Mouse (Mus musculus) lung, adult 2 months (tissue): ENCODE measurements at regions not wholly inside any gene's neighbourhood (a gene's known extent, or its start where the extent isn't known, plus 50 kb on each side); places are given as distances from the start of the nearest gene placed in this dataset.

Experiments used
- DNase-seq: peaks from one replicate; pipeline ENCODE4 v3.0.0; 2022
- H3K4me1 ChIP-seq: fragments of 200-500 bp; 2 replicates; pipeline ENCODE4 v1.6.1; 2011; ENCODE audit warnings: low read length; ENCODE audit not compliant: control insufficient read depth, insufficient read depth
- H3K4me3 ChIP-seq: fragments of 200-500 bp; replicated peaks from 2 replicates; pipeline ENCODE3; 2011; ENCODE audit warnings: low read depth, mild to moderate bottlenecking, control low read depth, low read length; ENCODE audit errors: extremely low read depth
- CTCF ChIP-seq: fragments of 200-500 bp; IDR thresholded peaks from 2 replicates; pipeline ENCODE4 v1.5.1; 2011; ENCODE audit warnings: mild to moderate bottlenecking, low read length, control low read depth; ENCODE audit not compliant: insufficient read depth
- POLR2A ChIP-seq: fragments of 200-500 bp; IDR thresholded peaks from 2 replicates; pipeline ENCODE4 v1.6.1; 2011; ENCODE audit warnings: low read depth, mild to moderate bottlenecking, control low read depth, low read length, borderline replicate concordance; ENCODE audit errors: extremely low read depth
- WGBS: fragments of 180-500 bp; shearing (Covaris S2); methylation state at CpG from one replicate; pipeline ENCODE4 v1.1.7; 2018; 5-methylcytosine and 5-hydroxymethylcytosine counted together

GRCm38 (mm10) chr4:125765171-125765570, 259.2 kb upstream of the Csf3r start:
- Histone ChIP-seq H3K4me3 (no peak overlapping the region), H3K4me1 (no peaks in the 10 kb centered on the region)
- TF ChIP-seq POLR2A (no peak), CTCF (no peak)
- 67% methylated on average over 8 of the region's 8 CpGs for WGBS
- no peak for DNase-seq

- no peak for DNase-seq
- WGBS = 71% methylated on average over 4 of the region's 4 CpGs
- H3K4me1 ChIP-seq = no peaks in the 10 kb centered on the region
- H3K4me3 ChIP-seq = no peak overlapping the region
- no peak for TF ChIP-seq CTCF
- no peak for TF ChIP-seq POLR2A
Observed at GRCm38 (mm10) chr4:125777126-125777525, 247.2 kb upstream of the Csf3r start.

GRCm38 (mm10) chr4:125780113-125780512, 244.2 kb upstream of the Csf3r start:
- no peak overlapping the region for H3K4me3 ChIP-seq
- WGBS = 34% methylated on average over 4 of the region's 4 CpGs
- TF ChIP-seq CTCF = no peak
- no peak for TF ChIP-seq POLR2A
- no peaks in the 10 kb centered on the region for H3K4me1 ChIP-seq
- DNase-seq = no peak

- Histone ChIP-seq H3K4me1 (no peaks in the 10 kb centered on the region), H3K4me3 (no peak overlapping the region)
- no peak for TF ChIP-seq CTCF
- TF ChIP-seq POLR2A = no peak
- 17% methylated on average over 12 of the region's 12 CpGs for WGBS
- DNase-seq = no peak
Observed at GRCm38 (mm10) chr4:125780921-125781487, 243.3 kb upstream of the Csf3r start.

GRCm38 (mm10) chr4:125782346-125782745, 242.0 kb upstream of the Csf3r start:
- no peaks in the 10 kb centered on the region for H3K4me1 ChIP-seq
- 67% methylated on average over 3 of the region's 3 CpGs for WGBS
- H3K4me3 ChIP-seq = no peak overlapping the region
- no peak for TF ChIP-seq POLR2A
- TF ChIP-seq CTCF = no peak
- DNase-seq = no peak

GRCm38 (mm10) chr4:125786083-125786482, 238.3 kb upstream of the Csf3r start:
- H3K4me1 ChIP-seq = no peaks in the 10 kb centered on the region
- no peak overlapping the region for H3K4me3 ChIP-seq
- no peak for TF ChIP-seq CTCF
- no peak for TF ChIP-seq POLR2A
- no peak for DNase-seq
- 28% methylated on average over 3 of the region's 3 CpGs for WGBS

- 68% methylated on average over 4 of the region's 4 CpGs for WGBS
- no peak for DNase-seq
- TF ChIP-seq POLR2A = no peak
- Histone ChIP-seq H3K4me3 (no peak overlapping the region), H3K4me1 (no peaks in the 10 kb centered on the region)
Observed at GRCm38 (mm10) chr4:125794679-125795078, 229.7 kb upstream of the Csf3r start.

GRCm38 (mm10) chr4:125807923-125808322, 216.4 kb upstream of the Csf3r start:
- no peak for DNase-seq
- 81% methylated on average over 4 of the region's 4 CpGs for WGBS
- TF ChIP-seq POLR2A = no peak
- no peak for TF ChIP-seq CTCF
- Histone ChIP-seq H3K4me3 (no peak overlapping the region), H3K4me1 (no peaks in the 10 kb centered on the region)

- Histone ChIP-seq H3K4me1 (no peaks in the 10 kb centered on the region), H3K4me3 (no peak overlapping the region)
- WGBS = 29% methylated on average over 9 of the region's 9 CpGs
- TF ChIP-seq CTCF = no peak
- no peak for TF ChIP-seq POLR2A
- no peak for DNase-seq
Observed at GRCm38 (mm10) chr4:125809446-125810108, 214.8 kb upstream of the Csf3r start.

- no peaks in the 10 kb centered on the region for H3K4me1 ChIP-seq
- H3K4me3 ChIP-seq = no peak overlapping the region
- TF ChIP-seq CTCF = no peak
- TF ChIP-seq POLR2A = no peak
- WGBS = 69% methylated on average over 8 of the region's 8 CpGs
- DNase-seq = no peak
Observed at GRCm38 (mm10) chr4:125810247-125810646, 214.1 kb upstream of the Csf3r start.
